Mouse (Mus musculus) regulatory T cell (primary cell): ENCODE measurements at regions not wholly inside any gene's neighbourhood (a gene's known extent, or its start where the extent isn't known, plus 50 kb on each side); places are given as distances from the start of the nearest gene placed in this dataset.

ENCODE experiments used
- in situ Hi-C: fragments of 300-600 bp; cut with MboI, MseI; formaldehyde crosslinking; loops from one replicate; pipeline ENCODE4 v1.15.1; 2025; ENCODE audit warnings: high pct_unique_total_duplicates

GRCm38 (mm10) chr14:25318909-25319308 is 140.1 kb upstream of the Zmiz1 start:
- in situ Hi-C loops, result no loop called here

GRCm38 (mm10) chr14:25320141-25320540 is 138.8 kb upstream of the Zmiz1 start:
- in situ Hi-C loops, result no loop called here

GRCm38 (mm10) chr14:25323542-25324484 is 135.2 kb upstream of the Zmiz1 start:
- in situ Hi-C loops, result no loop called here

GRCm38 (mm10) chr14:25325887-25326286 is 133.1 kb upstream of the Zmiz1 start:
- in situ Hi-C loops, result no loop called here

- in situ Hi-C loops, result no loop called here
These were observed 130.8 kb upstream of the Zmiz1 start for GRCm38 (mm10) chr14:25328230-25328629.

DNA sequence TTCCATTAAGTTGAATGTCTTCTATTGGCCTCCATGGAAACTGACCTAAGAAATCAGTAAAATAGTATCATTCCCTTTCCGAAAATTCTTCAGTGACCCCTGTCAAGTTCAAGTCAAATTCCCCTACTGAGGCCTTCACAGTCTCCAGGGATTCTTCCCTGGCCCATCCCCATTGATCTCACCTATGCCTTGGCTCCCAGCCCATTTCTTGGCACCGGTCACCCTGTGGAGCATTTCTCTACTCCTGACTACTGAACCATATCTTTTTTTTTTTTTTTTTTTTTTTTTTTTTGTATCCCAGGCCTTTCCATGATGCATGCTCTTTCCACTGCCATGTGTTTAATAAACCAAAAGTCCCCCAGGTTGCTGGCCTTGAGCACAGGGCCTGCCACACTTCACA is 124.8 kb upstream of the Zmiz1 start:
- in situ Hi-C loops, result no loop called here

DNA sequence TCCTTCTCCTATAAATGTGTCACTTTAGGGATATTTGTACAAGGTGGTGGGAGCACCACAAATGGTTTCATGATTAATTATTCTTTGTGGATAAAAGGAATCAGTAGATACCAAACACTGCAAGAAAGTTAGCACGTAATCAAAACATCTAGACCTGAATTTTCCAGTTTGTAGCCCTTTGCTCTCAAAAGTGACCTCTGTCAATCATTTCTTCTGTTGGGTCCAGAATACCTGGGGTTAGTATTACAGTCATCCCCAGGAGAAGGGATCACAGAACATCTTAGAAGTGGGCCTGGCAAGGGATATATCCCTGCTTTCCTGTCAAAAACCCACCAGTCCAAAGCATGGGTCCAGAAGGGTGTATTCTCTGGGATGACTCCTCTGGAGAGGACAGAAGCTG is 122.1 kb upstream of the Zmiz1 start:
- in situ Hi-C loops, result no loop called here

DNA sequence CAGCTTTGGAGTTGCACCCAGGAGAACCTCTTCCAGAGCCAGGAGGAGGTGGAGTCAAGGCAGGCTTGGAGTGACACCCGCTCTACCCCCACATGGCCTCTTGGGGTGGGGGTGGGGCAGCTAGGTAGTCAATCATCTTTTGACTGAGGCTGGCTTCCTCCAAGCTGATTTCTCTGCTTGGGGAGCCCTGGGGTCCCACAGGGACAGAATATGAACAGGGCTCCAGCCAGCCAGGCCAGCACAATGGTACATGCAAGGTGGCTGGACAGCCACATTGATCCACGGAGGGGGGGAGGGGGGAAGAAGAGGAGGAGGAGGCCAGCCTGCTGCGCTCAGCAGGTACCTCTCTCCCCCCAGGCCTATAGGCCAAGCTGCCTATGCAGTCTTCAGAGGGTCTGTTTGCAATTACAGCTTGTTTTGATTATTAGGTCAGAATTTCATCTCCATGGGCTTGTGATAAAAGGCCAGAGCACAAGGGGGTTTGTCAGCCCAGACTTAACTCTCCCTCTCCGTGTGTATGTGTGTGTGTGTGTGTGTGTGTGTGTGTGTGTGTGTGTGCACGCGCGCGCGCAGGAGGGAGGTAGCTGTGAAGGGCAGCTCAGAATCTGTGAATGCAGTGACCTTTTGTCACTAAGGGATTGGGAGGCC is 120.5 kb upstream of the Zmiz1 start:
- in situ Hi-C loops, result no loop called here

DNA sequence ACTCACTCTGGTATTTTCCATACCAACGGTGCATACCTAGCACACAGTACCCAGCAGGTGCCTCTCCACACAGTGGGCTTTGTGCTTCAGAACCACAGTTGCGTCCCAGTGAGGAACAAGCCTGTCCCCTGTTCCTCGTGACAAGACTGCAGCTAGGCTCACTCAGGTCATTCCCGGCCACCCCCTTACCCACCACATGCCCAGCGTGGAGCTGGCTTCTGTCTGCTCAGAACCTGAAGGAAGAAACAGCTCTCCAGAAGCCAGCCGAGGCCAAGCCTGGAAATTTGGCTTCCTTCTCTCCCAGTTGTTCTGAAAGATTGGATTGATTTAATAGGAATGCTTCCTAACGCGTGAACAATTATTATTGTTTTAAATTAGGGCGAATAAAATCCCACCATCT is 118.1 kb upstream of the Zmiz1 start:
- in situ Hi-C loops, result no loop called here

DNA sequence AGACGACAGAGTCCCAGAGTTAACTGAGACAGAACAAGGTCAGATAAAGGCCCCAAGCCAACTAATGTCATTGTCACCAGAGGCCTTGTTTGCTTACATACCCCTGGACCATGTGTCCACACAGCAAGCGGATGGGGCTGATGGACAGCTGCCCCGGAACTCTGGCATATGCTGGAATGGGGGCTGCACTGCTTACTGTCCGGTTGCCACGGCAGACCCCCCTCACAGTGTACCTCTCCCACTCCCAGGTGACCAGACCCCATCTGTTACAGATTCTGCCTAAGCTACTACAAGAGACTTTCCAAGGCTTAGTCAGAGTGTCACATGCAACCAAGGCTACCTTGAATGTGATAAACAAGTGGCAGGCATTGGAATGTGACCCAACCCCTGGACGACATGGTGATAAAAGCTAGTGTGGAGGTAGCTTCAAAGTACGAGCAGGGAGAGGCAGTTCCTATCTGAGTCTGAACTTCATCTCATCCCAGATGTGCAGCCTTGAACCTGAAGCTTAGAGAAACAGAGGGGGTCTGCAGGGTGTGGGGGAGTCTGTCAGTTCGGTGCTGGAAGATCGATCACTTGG is 117.0 kb upstream of the Zmiz1 start:
- in situ Hi-C loops, result no loop called here

DNA sequence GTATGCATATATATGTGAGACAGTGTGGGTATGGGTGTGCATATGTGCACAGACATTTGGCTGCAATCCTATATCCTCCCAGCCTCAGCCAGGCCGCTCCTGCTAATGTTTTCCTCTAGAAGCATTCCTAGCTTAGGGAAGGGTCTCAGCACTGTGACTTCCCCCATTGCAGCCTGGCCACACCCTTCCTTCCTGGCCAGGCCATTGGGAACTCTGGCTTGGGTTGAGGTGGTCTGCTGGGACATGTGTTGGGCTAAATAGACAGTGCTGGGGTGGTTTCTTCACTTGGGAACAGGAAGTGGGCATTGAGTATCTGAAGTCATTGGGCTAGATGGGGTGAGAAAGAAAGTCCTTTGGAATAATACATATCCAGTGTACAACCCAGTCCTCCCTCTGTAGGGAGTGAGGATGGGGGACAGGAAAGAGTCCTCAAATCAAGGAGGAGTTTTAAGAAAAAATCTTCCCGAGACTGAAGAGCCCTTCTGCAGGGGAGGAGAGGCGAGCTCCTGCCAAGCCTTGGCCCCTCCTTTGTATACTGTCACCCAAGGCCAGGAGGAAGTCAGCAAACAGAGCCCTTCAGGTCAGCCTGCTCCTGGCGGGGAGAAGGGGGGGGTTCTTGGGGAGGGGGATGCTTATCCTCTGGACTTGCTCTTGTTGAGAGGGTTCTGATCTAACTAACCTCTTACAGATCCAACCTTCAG is 116.0 kb upstream of the Zmiz1 start:
- in situ Hi-C loops, result no loop called here

- in situ Hi-C loops, result no loop called here
These were observed 113.0 kb upstream of the Zmiz1 start for GRCm38 (mm10) chr14:25345995-25346394.

DNA sequence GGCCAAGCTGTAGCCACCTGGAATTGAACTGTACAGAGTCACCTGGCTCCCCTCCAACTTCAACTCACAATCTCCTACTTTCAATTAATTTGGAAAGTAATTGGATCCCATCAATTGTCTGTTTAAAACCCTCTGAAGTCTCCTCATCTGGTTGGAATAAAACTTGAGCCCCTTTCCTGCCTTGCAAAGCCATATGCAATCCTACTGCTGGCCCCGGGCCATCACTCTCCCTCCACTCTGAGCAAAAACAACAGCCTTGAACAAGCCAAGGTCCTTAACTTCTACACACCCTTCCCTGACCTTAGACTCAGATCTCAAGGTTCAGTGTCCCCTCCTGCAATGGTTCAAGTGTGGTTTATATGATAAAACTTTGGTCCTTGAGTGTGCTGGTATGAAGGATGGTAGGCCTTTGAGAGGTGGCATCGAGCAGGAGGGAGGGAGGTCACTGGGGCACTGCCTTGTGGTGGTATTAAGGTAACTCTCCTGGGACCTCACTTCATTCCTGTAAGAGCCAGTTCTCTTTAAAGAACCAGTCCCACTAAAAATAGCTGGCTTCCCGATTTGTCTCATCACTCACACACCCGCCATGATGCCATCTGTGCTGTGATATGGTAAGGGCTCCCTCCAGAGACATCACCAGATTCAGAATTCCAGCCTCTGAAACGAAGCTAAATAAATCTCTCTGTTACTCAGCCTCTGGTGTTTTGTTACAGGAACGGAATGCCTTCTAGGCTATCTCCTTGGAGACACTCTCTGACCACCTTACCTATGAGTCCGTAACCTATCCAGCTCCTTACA is 112.0 kb upstream of the Zmiz1 start:
- in situ Hi-C loops, result no loop called here

DNA sequence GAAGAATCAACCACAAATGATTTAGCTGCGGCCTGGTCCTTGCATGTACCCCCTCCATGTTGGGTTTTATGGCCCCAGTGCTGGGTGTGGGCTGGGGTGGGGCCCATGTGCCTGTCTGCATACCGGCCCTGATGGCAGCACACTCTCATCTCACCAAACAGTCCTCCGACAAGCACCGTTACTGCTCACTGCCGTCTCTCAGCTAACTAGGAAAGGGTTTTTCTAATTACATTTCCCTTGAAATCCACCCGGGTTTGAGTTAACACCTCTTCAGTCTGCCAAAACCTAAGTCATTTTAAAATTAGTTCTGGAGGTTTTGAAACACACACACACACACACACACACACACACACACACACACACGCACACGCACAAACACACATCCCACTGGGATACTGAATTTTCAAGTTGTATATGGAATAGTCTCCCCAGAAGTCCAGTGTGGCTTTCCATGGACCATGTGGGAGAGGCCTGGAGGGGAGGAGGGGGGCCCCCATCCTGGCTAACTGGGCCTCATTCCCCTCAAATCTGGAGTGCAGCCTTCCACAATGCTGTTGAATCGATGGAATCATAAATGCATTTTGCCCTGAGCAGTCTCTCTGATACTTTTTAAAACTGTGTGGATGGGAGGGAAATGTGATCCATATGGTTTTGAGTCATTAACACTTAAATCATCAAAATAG is 108.6 kb upstream of the Zmiz1 start:
- in situ Hi-C loops, result no loop called here

DNA sequence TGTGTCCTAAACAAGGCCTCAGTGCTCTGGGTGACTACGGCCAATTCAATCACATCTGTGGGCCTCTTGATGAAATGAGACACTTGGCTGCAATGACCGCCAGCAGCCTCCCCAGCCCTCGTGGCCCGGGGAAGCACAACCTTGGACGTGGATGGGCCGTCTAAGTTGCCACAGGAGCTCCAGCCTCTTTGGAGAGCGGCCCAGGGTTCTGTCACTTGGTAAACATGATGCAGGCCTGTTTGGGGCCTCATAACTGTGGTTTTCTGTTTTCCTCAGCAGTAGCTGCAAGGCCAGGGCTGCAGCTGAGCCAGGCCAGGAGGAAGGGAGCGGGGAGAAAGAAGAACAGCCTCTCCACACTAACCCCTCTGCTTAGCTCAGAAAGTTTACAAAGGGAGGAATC is 105.2 kb upstream of the Zmiz1 start:
- in situ Hi-C loops, result no loop called here

DNA sequence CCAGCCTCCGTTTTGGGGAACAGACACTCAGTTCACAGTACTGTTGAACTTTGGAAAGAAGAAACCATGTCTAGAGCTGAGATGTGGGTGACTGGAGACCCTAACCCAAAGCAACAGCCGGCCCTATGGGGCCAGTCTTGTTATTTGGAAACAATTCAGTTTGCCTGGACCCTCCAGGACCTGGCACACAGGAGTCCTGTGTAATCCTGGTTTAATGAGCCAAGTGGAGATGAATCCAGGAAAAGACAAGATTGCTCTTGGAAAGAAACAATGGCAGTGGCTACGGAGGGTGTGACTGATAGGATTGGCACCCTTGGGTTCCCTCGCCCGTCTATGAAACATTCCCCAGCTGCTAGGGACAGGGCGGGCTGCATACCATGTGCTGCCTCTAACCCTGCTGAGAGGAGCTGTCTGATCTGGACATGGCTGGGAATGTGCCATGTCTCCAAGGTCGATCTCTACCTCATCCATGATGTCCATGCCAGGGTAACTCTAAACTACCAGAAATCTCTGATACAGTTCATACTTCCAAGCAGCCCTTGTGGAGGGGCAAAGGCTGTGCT is 104.6 kb upstream of the Zmiz1 start:
- in situ Hi-C loops, result no loop called here

GRCm38 (mm10) chr14:25357805-25358204 is 101.2 kb upstream of the Zmiz1 start:
- in situ Hi-C loops, result no loop called here

DNA sequence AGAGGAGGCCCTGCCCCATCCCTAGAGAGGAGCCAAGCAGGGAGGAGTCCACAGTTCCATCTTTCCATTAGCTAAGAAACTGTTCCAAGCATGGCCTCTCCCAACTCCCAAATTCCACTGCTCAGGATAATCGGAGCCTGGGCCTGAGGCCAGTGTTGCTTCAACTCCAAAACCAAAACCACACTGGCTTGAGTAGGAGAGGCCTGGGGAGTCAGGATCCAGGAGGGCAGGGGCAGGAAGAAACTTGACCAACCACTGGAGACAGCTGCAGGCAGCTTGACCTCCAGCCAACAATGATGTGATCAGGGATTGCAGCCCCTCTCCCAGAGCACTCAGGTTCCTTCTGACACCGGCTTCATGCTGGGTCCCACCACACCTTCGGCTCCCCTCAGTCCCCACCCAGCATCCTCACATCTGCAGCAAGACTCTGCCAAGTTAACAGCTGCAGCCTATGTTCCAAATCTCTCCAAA is 99.1 kb upstream of the Zmiz1 start:
- in situ Hi-C loops, result no loop called here

GRCm38 (mm10) chr14:25360726-25361125 is 98.3 kb upstream of the Zmiz1 start:
- in situ Hi-C loops, result no loop called here

- in situ Hi-C loops, result no loop called here
These were observed 97.9 kb upstream of the Zmiz1 start for GRCm38 (mm10) chr14:25361129-25361528.
